Comparison of ENCODE assay signal across 20 mouse cellular contexts in genomic region chr3:42065093-42065935, GRCm38 (mm10).
DNase-seq lines count a peak whose midpoint lies in the region; ATAC-seq lines count a peak whose summit lies in the region.
"Had no signal": no experiment of that assay in that cellular context is flagged by ENCODE, and none has a peak within 500 bp of the region (broad histone marks: within the 10 kb centered on the region; RNA-seq: fewer than 3 reads in every experiment).

No protein-coding gene starts in this region.

- H3K4me3 ChIP-seq in embryonic facial prominence, embryonic 11.5 days (ENCODE audit: low read depth, low read length): no peak overlapping the region
- H3K4me3 ChIP-seq in embryonic facial prominence, embryonic 10.5 days: no peak overlapping the region
- no peak overlapping the region for H3K4me3 ChIP-seq in forebrain, embryonic 16.5 days (replicated peaks; ENCODE audit: low read length)
- H3K4me3 ChIP-seq in midbrain, embryonic 10.5 days: no peak overlapping the region
- no peak overlapping the region for H3K4me3 ChIP-seq in neural tube, embryonic 12.5 days
- H3K4me3 ChIP-seq: embryonic facial prominence, embryonic 12.5 days; heart, adult 2 months; intestine, embryonic 15.5 days had no signal

- no peaks in the 10 kb centered on the region for H3K36me3 ChIP-seq in embryonic facial prominence, embryonic 11.5 days (replicated peaks; ENCODE audit: control insufficient read depth, insufficient read depth, low read depth, low read length)
- no peaks in the 10 kb centered on the region for H3K36me3 ChIP-seq in embryonic facial prominence, embryonic 10.5 days (replicated peaks)
- H3K36me3 ChIP-seq in forebrain, embryonic 16.5 days (ENCODE audit: control insufficient read depth, insufficient read depth): no peaks in the 10 kb centered on the region
- H3K36me3 ChIP-seq in midbrain, embryonic 10.5 days: no peaks in the 10 kb centered on the region
- H3K36me3 ChIP-seq in neural tube, embryonic 12.5 days: no peaks in the 10 kb centered on the region
- H3K36me3 ChIP-seq: embryonic facial prominence, embryonic 12.5 days; intestine, embryonic 15.5 days had no signal

- no peaks in the 10 kb centered on the region for H3K27me3 ChIP-seq in embryonic facial prominence, embryonic 11.5 days (ENCODE audit: control insufficient read depth, insufficient read depth, low read length)
- H3K27me3 ChIP-seq in embryonic facial prominence, embryonic 10.5 days (replicated peaks; ENCODE audit: low read depth, poor library complexity, severe bottlenecking): no peaks in the 10 kb centered on the region
- no peaks in the 10 kb centered on the region for H3K27me3 ChIP-seq in forebrain, embryonic 16.5 days (replicated peaks; ENCODE audit: control insufficient read depth, insufficient read depth, low read length)
- H3K27me3 ChIP-seq in midbrain, embryonic 10.5 days (ENCODE audit: low read depth, poor library complexity, severe bottlenecking): no peaks in the 10 kb centered on the region
- no peaks in the 10 kb centered on the region for H3K27me3 ChIP-seq in neural tube, embryonic 12.5 days (replicated peaks)
- H3K27me3 ChIP-seq: CH12.LX; embryonic facial prominence, embryonic 12.5 days; intestine, embryonic 15.5 days had no signal

- whole genome bisulfite sequencing in embryonic facial prominence, embryonic 11.5 days: 39% methylated on average over 7 of the region's 7 CpGs
- 40% methylated on average over 7 of the region's 7 CpGs for WGBS in embryonic facial prominence, embryonic 10.5 days
- WGBS in forebrain, embryonic 16.5 days: 18% methylated on average over 7 of the region's 7 CpGs
- WGBS in midbrain, embryonic 10.5 days: 42% methylated on average over 7 of the region's 7 CpGs
- 23% methylated on average over 7 of the region's 7 CpGs for WGBS in neural tube, embryonic 12.5 days

- H3K4me2 ChIP-seq in embryonic facial prominence, embryonic 11.5 days (ENCODE audit: low read depth, low read length): no peak overlapping the region
- H3K4me2 ChIP-seq in forebrain, embryonic 16.5 days (ENCODE audit: low read length): no peak overlapping the region
- no peak overlapping the region for H3K4me2 ChIP-seq in neural tube, embryonic 12.5 days (replicated peaks)
- H3K4me2 ChIP-seq: embryonic facial prominence, embryonic 12.5 days; intestine, embryonic 15.5 days had no signal

- H3K9ac ChIP-seq in embryonic facial prominence, embryonic 11.5 days (replicated peaks; ENCODE audit: low read length): no peak overlapping the region
- no peak overlapping the region for H3K9ac ChIP-seq in forebrain, embryonic 16.5 days (replicated peaks; ENCODE audit: low read depth, low read length)
- no peak overlapping the region for H3K9ac ChIP-seq in neural tube, embryonic 12.5 days
- H3K9ac ChIP-seq: embryonic facial prominence, embryonic 12.5 days; intestine, embryonic 15.5 days had no signal

- ATAC-seq in embryonic facial prominence, embryonic 11.5 days (replicated peaks; ENCODE audit: insufficient number of reproducible peaks, low FRiP score, low TSS enrichment, low read depth): no peak
- ATAC-seq in forebrain, embryonic 16.5 days: peak; percentile 43; the same call in 1 of the 2 replicates
- ATAC-seq in neural tube, embryonic 12.5 days (ENCODE audit: low FRiP score, low read depth): peak; percentile 93
- ATAC-seq: intestine, embryonic 15.5 days had no signal

- H3K9me3 ChIP-seq in embryonic facial prominence, embryonic 11.5 days (replicated peaks; ENCODE audit: control insufficient read depth, low read length): no peaks in the 10 kb centered on the region
- H3K9me3 ChIP-seq in embryonic facial prominence, embryonic 10.5 days: no peaks in the 10 kb centered on the region
- H3K9me3 ChIP-seq in forebrain, embryonic 16.5 days (ENCODE audit: control insufficient read depth, low read length): no peaks in the 10 kb centered on the region
- H3K9me3 ChIP-seq in midbrain, embryonic 10.5 days (replicated peaks): no peaks in the 10 kb centered on the region
- H3K9me3 ChIP-seq in neural tube, embryonic 12.5 days: no peaks in the 10 kb centered on the region
- H3K9me3 ChIP-seq: embryonic facial prominence, embryonic 12.5 days; intestine, embryonic 15.5 days had no signal

- no peaks in the 10 kb centered on the region for H3K4me1 ChIP-seq in embryonic facial prominence, embryonic 11.5 days (ENCODE audit: control insufficient read depth, insufficient read depth, low read length)
- no peaks in the 10 kb centered on the region for H3K4me1 ChIP-seq in embryonic facial prominence, embryonic 10.5 days
- peaks cover 6% of the 10 kb centered on the region for H3K4me1 ChIP-seq in forebrain, embryonic 16.5 days (replicated peaks; ENCODE audit: control insufficient read depth, insufficient read depth, low read length)
- H3K4me1 ChIP-seq in midbrain, embryonic 10.5 days: peaks cover 10% of the 10 kb centered on the region
- H3K4me1 ChIP-seq in neural tube, embryonic 12.5 days: peaks cover 6% of the 10 kb centered on the region; the same call in 1 of the 2 replicates
- H3K4me1 ChIP-seq: intestine, embryonic 15.5 days had no signal

- intact Hi-C loops in left cerebral cortex, postnatal 14 days (cut with DNase I): no loop called here

- peak; percentile 5 for DNase-seq in embryonic facial prominence, embryonic 11.5 days (ENCODE audit: low spot score)
- no peak for DNase-seq in embryonic facial prominence, embryonic 10.5 days (ENCODE audit: low spot score)
- DNase-seq in midbrain, embryonic 10.5 days (ENCODE audit: low spot score): peak; percentile 28
- DNase-seq in frontal cortex, postnatal 36 days (ENCODE audit: low spot score in 2 of 2): no peak
- DNase-seq in cerebellum, adult 8-10 months: no peak
- no peak for DNase-seq in left cerebral cortex, postnatal 14 days (ENCODE audit: low spot score in 2 of 2)
- DNase-seq: cerebellum, adult 2 months; heart, adult 2 months; kidney, postnatal 14 days; left cerebral cortex, postnatal 4 days; retina, postnatal 1 day; spleen, adult 18-20 months; thymus, postnatal 4 days had no signal

- no peak overlapping the region for H3K27ac ChIP-seq in embryonic facial prominence, embryonic 11.5 days (replicated peaks; ENCODE audit: low read depth, low read length)
- H3K27ac ChIP-seq in embryonic facial prominence, embryonic 10.5 days (replicated peaks): no peak overlapping the region
- no peak overlapping the region for H3K27ac ChIP-seq in forebrain, embryonic 16.5 days (ENCODE audit: low read length)
- H3K27ac ChIP-seq in midbrain, embryonic 10.5 days (replicated peaks): peak overlapping the region; percentile 63
- H3K27ac ChIP-seq in neural tube, embryonic 12.5 days: no peak overlapping the region
- H3K27ac ChIP-seq: embryonic facial prominence, embryonic 12.5 days; heart, adult 2 months; intestine, embryonic 15.5 days; macrophage; stomach, postnatal 0 days had no signal

Comparison
In these comparisons a context has a peak if more than half of its experiments do, and no peak if none do; other contexts are left out.
1. DNase-seq: peak in embryonic facial prominence, embryonic 11.5 days (single experiment) and midbrain, embryonic 10.5 days (single experiment); none in embryonic facial prominence, embryonic 10.5 days (single experiment), frontal cortex, postnatal 36 days (0 of 2), cerebellum, adult 8-10 months (single experiment) and left cerebral cortex, postnatal 14 days (0 of 2).